Mouse (Mus musculus): ENCODE results near the gene Nsmce3.

Nsmce3 gene

GRCm38 (mm10) chr7:64862978-64863377, 9.8 kb downstream of the Nsmce3 start:
- DNase-seq (ENCODE audit: low spot score) = no peak

- DNase-seq (ENCODE audit: low spot score) = no peak
Observed at GRCm38 (mm10) chr7:64856526-64857082, 16.2 kb downstream of the Nsmce3 start.

- no peak for DNase-seq (ENCODE audit: low spot score)
Observed at GRCm38 (mm10) chr7:64855976-64856375, 16.8 kb downstream of the Nsmce3 start.

- no peak for DNase-seq (ENCODE audit: low spot score)
Observed at GRCm38 (mm10) chr7:64855389-64855927, 17.3 kb downstream of the Nsmce3 start.

- DNase-seq (ENCODE audit: low spot score) = no peak
Observed at GRCm38 (mm10) chr7:64850791-64851190, 22.0 kb downstream of the Nsmce3 start.

GRCm38 (mm10) chr7:64847366-64847899, 25.4 kb downstream of the Nsmce3 start:
- no peak for DNase-seq (ENCODE audit: low spot score)

GRCm38 (mm10) chr7:64846061-64846460, 26.7 kb downstream of the Nsmce3 start:
- no peak for DNase-seq (ENCODE audit: low spot score)

GRCm38 (mm10) chr7:64840946-64841659, 31.7 kb downstream of the Nsmce3 start:
- no peak for DNase-seq (ENCODE audit: low spot score)

- no peak for DNase-seq (ENCODE audit: low spot score)
Observed at GRCm38 (mm10) chr7:64840576-64840895, 32.3 kb downstream of the Nsmce3 start.

- no peak for DNase-seq (ENCODE audit: low spot score)
Observed at GRCm38 (mm10) chr7:64839801-64840575, 32.8 kb downstream of the Nsmce3 start.

- DNase-seq (ENCODE audit: low spot score) = no peak
Observed at GRCm38 (mm10) chr7:64839281-64839680, 33.5 kb downstream of the Nsmce3 start.

- DNase-seq (ENCODE audit: low spot score) = no peak
Observed at GRCm38 (mm10) chr7:64830214-64830995, 42.4 kb downstream of the Nsmce3 start.

GRCm38 (mm10) chr7:64821081-64821480, 51.7 kb downstream of the Nsmce3 start:
- no peak for DNase-seq (ENCODE audit: low spot score)

GRCm38 (mm10) chr7:64819683-64820082, 53.1 kb downstream of the Nsmce3 start:
- no peak for DNase-seq (ENCODE audit: low spot score)
